Mouse (Mus musculus): ENCODE measurements around the gene Akr1d1. TPM values are rescaled to one million over a fixed set of nuclear protein-coding genes. Genes with fewer than 3 reads are reported as not detected.

The Akr1d1 gene
- polyA plus RNA-seq (2017; shearing (Covaris generic)): under 1 TPM in 1 of 2 experiments, not detected in 1; 0.13 TPM

GRCm38 (mm10) chr6:37529940-37530339, at the start of gene Akr1d1:
Akr1d1 (plus strand) TSS chr6:37530173.

Other genes with a start within 250 kb of the Akr1d1 start
- under 1 TPM in 1 of 2 experiments, not detected in 1; 0.84 TPM for gene Dgki, start 230.0 kb upstream of the Akr1d1 start, polyA plus RNA-seq (2017; shearing (Covaris generic))
- gene Creb3l2, start 88.0 kb upstream of the Akr1d1 start, polyA plus RNA-seq (2017; shearing (Covaris generic)): 1 to 10 TPM; 7.6 to 8.6 TPM

All from inflammation-experienced regulatory T-cells (primary cell).